Mouse (Mus musculus): ENCODE data around the gene Prickle1.

DNA sequence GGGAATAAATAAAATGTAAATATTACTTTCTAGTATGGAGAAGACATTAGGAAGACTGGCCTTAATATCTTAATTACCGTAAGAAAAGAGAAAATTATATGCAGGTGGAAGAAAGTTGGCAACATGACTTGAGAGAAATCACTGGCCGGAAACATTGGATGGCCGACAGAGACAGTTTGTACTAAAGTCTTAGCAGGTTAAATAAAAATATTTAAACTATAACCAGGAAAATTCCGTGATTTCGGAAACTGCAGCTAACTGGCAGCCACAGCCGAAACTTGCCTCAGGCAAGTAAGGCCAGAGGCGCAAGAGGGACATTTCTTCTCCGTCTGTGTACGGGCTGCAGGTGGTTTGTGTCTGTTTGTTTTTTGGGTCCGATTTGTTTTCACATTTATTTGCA is 22.8 kb downstream of the Prickle1 start:
- TF ChIP-seq CTCF (IDR thresholded peaks at IDR 0.05; ENCODE audit: borderline replicate concordance, insufficient read depth, low read depth, low read length) (no peak), POLR2A (IDR thresholded peaks at IDR 0.05; ENCODE audit: borderline replicate concordance, insufficient read depth, low read length) (no peak)

Data from cerebellum, adult 2 months (tissue).